Comparison of ENCODE assay signal across 13 mouse cellular contexts in genomic region chr13:55757645-55758044, GRCm38 (mm10). TPM values are rescaled to one million over a fixed set of nuclear protein-coding genes. Genes with fewer than 3 reads are reported as not detected.
A peak's percentile ranks its signal among the peaks of the same experiment; 100 is the strongest.
DNase-seq lines count a peak whose midpoint lies in the region; ATAC-seq and TF ChIP-seq lines count a peak whose summit lies in the region.
"Had no signal": no experiment of that assay in that cellular context is flagged by ENCODE, and none has a peak within 500 bp of the region (broad histone marks: within the 10 kb centered on the region; RNA-seq: fewer than 3 reads in every experiment).

No protein-coding gene starts in this region.

- no peaks in the 10 kb centered on the region for H3K36me3 ChIP-seq in heart, postnatal 0 days (replicated peaks; ENCODE audit: control insufficient read depth, insufficient read depth, low read length)
- H3K36me3 ChIP-seq: hindbrain, embryonic 10.5 days; liver, embryonic 13.5 days had no signal

- H3K4me1 ChIP-seq in heart, postnatal 0 days (ENCODE audit: control insufficient read depth, insufficient read depth): no peaks in the 10 kb centered on the region

- H3K27ac ChIP-seq in heart, postnatal 0 days (ENCODE audit: low read depth): no peak overlapping the region
- H3K27ac ChIP-seq: liver, embryonic 13.5 days had no signal

- H3K9me3 ChIP-seq in heart, postnatal 0 days (replicated peaks; ENCODE audit: control insufficient read depth, low read length): no peaks in the 10 kb centered on the region
- H3K9me3 ChIP-seq: hindbrain, embryonic 10.5 days; liver, embryonic 13.5 days had no signal

- H3K9ac ChIP-seq in heart, postnatal 0 days (replicated peaks; ENCODE audit: low read depth, low read length): no peak overlapping the region
- H3K9ac ChIP-seq: liver, embryonic 13.5 days had no signal

- WGBS in heart, postnatal 0 days: 81% methylated on average over 6 of the region's 6 CpGs

- no peak overlapping the region for H3K4me2 ChIP-seq in heart, postnatal 0 days (ENCODE audit: low read depth, low read length)
- H3K4me2 ChIP-seq: liver, embryonic 13.5 days had no signal

- no peak overlapping the region for H3K4me3 ChIP-seq in heart, postnatal 0 days (ENCODE audit: low read depth, low read length)
- H3K4me3 ChIP-seq: hindbrain, embryonic 10.5 days; liver, embryonic 13.5 days; myocyte had no signal

- no peak for TF ChIP-seq EP300 in heart, postnatal 0 days (IDR thresholded peaks at IDR 0.05; ENCODE audit: low read depth)

- ATAC-seq in heart, postnatal 0 days (ENCODE audit: insufficient read depth, low read depth): no peak
- 0 out of 2 replicates have a peak, but pooled peaks have one; percentile 63 for ATAC-seq in megakaryocyte-erythroid progenitor cell, adult 5-6 weeks (replicated peaks; ENCODE audit: low FRiP score, low TSS enrichment, poor library complexity, severe bottlenecking)

- peak; percentile 20; the same call in 1 of the 2 replicates for TF ChIP-seq CTCF in heart, postnatal 0 days (IDR thresholded peaks at IDR 0.05; ENCODE audit: low read depth)

- no peaks in the 10 kb centered on the region for H3K27me3 ChIP-seq in heart, postnatal 0 days (ENCODE audit: control insufficient read depth, insufficient read depth, low read length)
- H3K27me3 ChIP-seq: liver, embryonic 13.5 days had no signal

- no peak for DNase-seq in heart, postnatal 0 days (ENCODE audit: low spot score)
- no peak for DNase-seq in heart, adult 8-10 months (ENCODE audit: low spot score)
- peak; percentile 17 for DNase-seq in lung, postnatal 36 days
- DNase-seq in lung, postnatal 14 days: no peak
- peak; percentile 11 for DNase-seq in MEL-GATA-1-ER (ENCODE audit: extremely low read depth, low read depth)
- no peak for DNase-seq in gastrocnemius, postnatal 25 days
- DNase-seq in adrenal gland, adult (ENCODE audit: inconsistent age in 2 of 2, low spot score in 1 of 2): no peak
- DNase-seq: gastrocnemius, postnatal 14 days; layer of hippocampus, adult 9-11 months; liver, embryonic 13.5 days had no signal

RNA-seq across cellular contexts. Expression of gene Catsper3, which starts 26.7 kb away (rescaled TPM):
- not detected in 2 replicates for total RNA-seq in heart, postnatal 0 days (2014; rRNA removed; ENCODE audit: low replicate concordance)
- 0.08 and 0.11 TPM in 2 replicates for polyA plus RNA-seq in heart, postnatal 0 days (2015; fragmentation: Nextera tagmentation; extraction: Ambion mirVana)
- under 1 TPM; 0.25 to 0.40 (median 0.32) TPM for total RNA-seq in heart, adult 8-10 months (2022)
- not detected in 2 replicates for total RNA-seq in megakaryocyte-erythroid progenitor cell, adult 5-6 weeks (2014; fragmentation: Nextera tagmentation)
- not detected in 2 replicates for total RNA-seq in megakaryocyte-erythroid progenitor cell, adult 5-6 weeks (2017)
- not detected for total RNA-seq in gastrocnemius, postnatal 25 days (2021)
- polyA plus RNA-seq: hindbrain, embryonic 10.5 days; liver, embryonic 13.5 days had no signal

RNA-seq across cellular contexts. Expression of gene Pcbd2, which starts 30.5 kb away (rescaled TPM):
- total RNA-seq in heart, postnatal 0 days (2014; rRNA removed; ENCODE audit: low replicate concordance): 12.1 and 25.1 TPM in 2 replicates
- polyA plus RNA-seq in heart, postnatal 0 days (2015; fragmentation: Nextera tagmentation; extraction: Ambion mirVana): 54.7 and 63.5 TPM in 2 replicates
- total RNA-seq in heart, adult 8-10 months (2022): 10 to 100 TPM; 48.8 to 59.2 (median 53.4) TPM
- 25.5 and 33.1 TPM in 2 replicates for total RNA-seq in megakaryocyte-erythroid progenitor cell, adult 5-6 weeks (2014; fragmentation: Nextera tagmentation)
- 12.9 and 23.9 TPM in 2 replicates for total RNA-seq in megakaryocyte-erythroid progenitor cell, adult 5-6 weeks (2017)
- 10 to 100 TPM; 20.2 to 22.0 TPM for total RNA-seq in gastrocnemius, postnatal 25 days (2021)

RNA-seq across cellular contexts. Expression of gene Txndc15, which starts 43.2 kb away (rescaled TPM):
- total RNA-seq in heart, postnatal 0 days (2014; rRNA removed; ENCODE audit: low replicate concordance): 49.1 and 69.1 TPM in 2 replicates
- 65.0 and 65.8 TPM in 2 replicates for polyA plus RNA-seq in heart, postnatal 0 days (2015; fragmentation: Nextera tagmentation; extraction: Ambion mirVana)
- 10 to 100 TPM; 43.3 to 50.2 (median 45.4) TPM for total RNA-seq in heart, adult 8-10 months (2022)
- 17.1 and 33.5 TPM in 2 replicates for total RNA-seq in megakaryocyte-erythroid progenitor cell, adult 5-6 weeks (2014; fragmentation: Nextera tagmentation)
- total RNA-seq in megakaryocyte-erythroid progenitor cell, adult 5-6 weeks (2017): 26.1 and 35.2 TPM in 2 replicates
- 10 to 100 TPM; 27.1 to 28.2 TPM for total RNA-seq in gastrocnemius, postnatal 25 days (2021)

Comparison
In these comparisons a context has a peak if more than half of its experiments do, and no peak if none do; other contexts are left out.
1. DNase-seq: peak in lung, postnatal 36 days (single experiment) and MEL-GATA-1-ER (single experiment); none in heart, postnatal 0 days (single experiment), heart, adult 8-10 months (single experiment), lung, postnatal 14 days (single experiment), gastrocnemius, postnatal 25 days (single experiment) and adrenal gland, adult (0 of 2).